Mouse (Mus musculus) midbrain, embryonic 11.5 days (tissue): ENCODE data around the gene Adgrf5. TPM values are rescaled to one million over a fixed set of nuclear protein-coding genes. Genes with fewer than 3 reads are reported as not detected.
A peak's percentile ranks its signal among the peaks of the same experiment; 100 is the strongest.

ENCODE experiments used
- ATAC-seq: fragments of 200-750 bp; cut with Nextera tagmentation; 2 replicates; pipeline ENCODE4 v1.8.0; 2017; ENCODE audit warnings: moderate TSS enrichment, moderate library complexity; ENCODE audit not compliant: low FRiP score
- DNase-seq: peaks from one replicate; pipeline ENCODE4 v3.0.0; 2015; ENCODE audit warnings: low spot score; ENCODE audit errors: missing footprints
- H3K27ac ChIP-seq: fragments of 300-500 bp; sonication (generic); 2 replicates; pipeline ENCODE4 v1.5.1; 2014; ENCODE audit warnings: low read depth, low read length
- H3K27me3 ChIP-seq: fragments of 300-500 bp; sonication (generic); 2 replicates; pipeline ENCODE4 v1.6.1; 2014; ENCODE audit warnings: mild to moderate bottlenecking, low read length, moderate library complexity, mixed read lengths; ENCODE audit not compliant: control insufficient read depth, insufficient read depth
- H3K36me3 ChIP-seq: fragments of 300-500 bp; sonication (generic); 2 replicates; pipeline ENCODE4 v1.6.1; 2014; ENCODE audit warnings: mild to moderate bottlenecking, low read length, moderate library complexity, mixed read lengths; ENCODE audit not compliant: control insufficient read depth, insufficient read depth
- H3K4me1 ChIP-seq: fragments of 300-500 bp; sonication (generic); 2 replicates; pipeline ENCODE4 v1.6.1; 2014; ENCODE audit warnings: low read length; ENCODE audit not compliant: control insufficient read depth, insufficient read depth
- H3K4me2 ChIP-seq: fragments of 300-500 bp; sonication (generic); 2 replicates; pipeline ENCODE4 v1.6.1; 2014; ENCODE audit warnings: mild to moderate bottlenecking, moderate library complexity
- H3K4me3 ChIP-seq: fragments of 300-500 bp; sonication (generic); 2 replicates; pipeline ENCODE4 v1.5.1; 2014; ENCODE audit warnings: low read depth, low read length
- H3K9ac ChIP-seq: fragments of 300-500 bp; sonication (generic); 2 replicates; pipeline ENCODE4 v1.6.1; 2014; ENCODE audit warnings: low read length
- H3K9me3 ChIP-seq: fragments of 300-500 bp; sonication (generic); 2 replicates; pipeline ENCODE4 v1.6.1; 2016; ENCODE audit warnings: low read length; ENCODE audit not compliant: control insufficient read depth
- WGBS: fragments of 180-500 bp; shearing (Covaris S2); extraction: QIAGEN DNeasy Blood & Tissue Kit; methylation state at CpG from one replicate; pipeline ENCODE4 v1.1.7; 2014; 5-methylcytosine and 5-hydroxymethylcytosine counted together
- polyA plus RNA-seq: library from polyadenylated mRNA; unstranded; fragments of >200 nt; fragmentation: Nextera tagmentation; extraction: Ambion mirVana; gene quantifications from 2 replicates; pipeline ENCODE4 v1.2.1, GENCODE M21; 2014

Adgrf5 gene
- 6.8 and 7.9 TPM in 2 replicates for polyA plus RNA-seq

- H3K9me3 ChIP-seq = no peaks in the 10 kb centered on the region
- H3K36me3 ChIP-seq = no peaks in the 10 kb centered on the region
- no peak within 1 kb of the TSS for H3K4me3 ChIP-seq
- H3K27ac ChIP-seq = no peak within 1 kb of the TSS
- no peaks in the 10 kb centered on the region for H3K27me3 ChIP-seq
- H3K4me1 ChIP-seq = no peaks in the 10 kb centered on the region; the same call in 1 of the 2 replicates
- H3K4me2 ChIP-seq = no peak within 1 kb of the TSS
- DNase-seq = peak; percentile 49
- WGBS = 66% methylated on average over 16 of the region's 16 CpGs
- H3K9ac ChIP-seq = no peak within 1 kb of the TSS
- ATAC-seq = no peak
These were observed at the start of gene Adgrf5 for GRCm38 (mm10) chr17:43359826-43360619. TSS of gene Adgrf5 (plus strand) at chr17:43360451.

GRCm38 (mm10) chr17:43325986-43326671 is 34.1 kb upstream of the Adgrf5 start:
- DNase-seq (no peak), ATAC-seq (peak; percentile 58; the same call in 1 of the 2 replicates)
- no peak overlapping the region for H3K27ac ChIP-seq
- H3K4me2 ChIP-seq = peak overlapping the region; percentile 49
- H3K9ac ChIP-seq = peak overlapping the region; percentile 2; the same call in 1 of the 2 replicates
- H3K27me3 ChIP-seq = no peaks in the 10 kb centered on the region
- no peak overlapping the region for H3K4me3 ChIP-seq
- WGBS = 53% methylated on average over 7 of the region's 7 CpGs
- H3K4me1 ChIP-seq = peaks cover 3% of the 10 kb centered on the region; the same call in 1 of the 2 replicates
- H3K9me3 ChIP-seq = no peaks in the 10 kb centered on the region
- no peaks in the 10 kb centered on the region for H3K36me3 ChIP-seq

- peak overlapping the region; percentile 63; the same call in 1 of the 2 replicates for H3K9ac ChIP-seq
- peaks cover 3% of the 10 kb centered on the region; the same call in 1 of the 2 replicates for H3K4me1 ChIP-seq
- H3K4me3 ChIP-seq = peak overlapping the region; percentile 26
- DNase-seq (peak; percentile 96), ATAC-seq (peak; percentile 93)
- peak overlapping the region; percentile 49 for H3K4me2 ChIP-seq
- H3K27me3 ChIP-seq = no peaks in the 10 kb centered on the region
- H3K36me3 ChIP-seq = no peaks in the 10 kb centered on the region
- H3K9me3 ChIP-seq = no peaks in the 10 kb centered on the region
- 5% methylated on average over 29 of the region's 29 CpGs for WGBS
- peak overlapping the region; percentile 41; the same call in 1 of the 2 replicates for H3K27ac ChIP-seq
These were observed 33.2 kb upstream of the Adgrf5 start for GRCm38 (mm10) chr17:43326726-43327700.

GRCm38 (mm10) chr17:43327810-43328209 is 32.4 kb upstream of the Adgrf5 start:
- Histone ChIP-seq H3K4me1 (peaks cover 3% of the 10 kb centered on the region; the same call in 1 of the 2 replicates), H3K27me3 (no peaks in the 10 kb centered on the region), H3K4me3 (no peak overlapping the region), H3K9me3 (no peaks in the 10 kb centered on the region), H3K36me3 (no peaks in the 10 kb centered on the region), H3K9ac (no peak overlapping the region), H3K4me2 (no peak overlapping the region), H3K27ac (no peak overlapping the region)
- WGBS = 71% methylated on average over 6 of the region's 6 CpGs
- no peak for ATAC-seq
- DNase-seq = no peak

- ATAC-seq (no peak), DNase-seq (no peak)
- Histone ChIP-seq H3K27me3 (no peaks in the 10 kb centered on the region), H3K4me1 (peaks cover 3% of the 10 kb centered on the region; the same call in 1 of the 2 replicates), H3K27ac (no peak overlapping the region), H3K36me3 (no peaks in the 10 kb centered on the region), H3K9me3 (no peaks in the 10 kb centered on the region), H3K4me3 (no peak overlapping the region), H3K4me2 (no peak overlapping the region), H3K9ac (no peak overlapping the region)
- WGBS = 87% methylated on average over 4 of the region's 4 CpGs
These were observed 31.0 kb upstream of the Adgrf5 start for GRCm38 (mm10) chr17:43329216-43329615.

GRCm38 (mm10) chr17:43329761-43330183 is 30.5 kb upstream of the Adgrf5 start:
- no peaks in the 10 kb centered on the region for H3K36me3 ChIP-seq
- no peaks in the 10 kb centered on the region for H3K27me3 ChIP-seq
- H3K9ac ChIP-seq = no peak overlapping the region
- H3K4me1 ChIP-seq = peaks cover 3% of the 10 kb centered on the region; the same call in 1 of the 2 replicates
- H3K9me3 ChIP-seq = no peaks in the 10 kb centered on the region
- no peak overlapping the region for H3K4me3 ChIP-seq
- no peak overlapping the region for H3K4me2 ChIP-seq
- H3K27ac ChIP-seq = no peak overlapping the region
- no peak for ATAC-seq
- no peak for DNase-seq
- WGBS = 86% methylated on average over 7 of the region's 7 CpGs

- ATAC-seq = no peak
- Histone ChIP-seq H3K27me3 (no peaks in the 10 kb centered on the region), H3K4me3 (no peak overlapping the region), H3K9ac (no peak overlapping the region), H3K9me3 (no peaks in the 10 kb centered on the region), H3K4me2 (no peak overlapping the region), H3K4me1 (no peaks in the 10 kb centered on the region), H3K27ac (no peak overlapping the region), H3K36me3 (no peaks in the 10 kb centered on the region)
- no peak for DNase-seq
- 55% methylated on average over 5 of the region's 5 CpGs for WGBS
These were observed 27.6 kb upstream of the Adgrf5 start for GRCm38 (mm10) chr17:43332686-43333085.

GRCm38 (mm10) chr17:43334074-43334473 is 26.2 kb upstream of the Adgrf5 start:
- Histone ChIP-seq H3K9me3 (no peaks in the 10 kb centered on the region), H3K27ac (no peak overlapping the region), H3K4me2 (no peak overlapping the region), H3K9ac (no peak overlapping the region), H3K36me3 (no peaks in the 10 kb centered on the region), H3K27me3 (no peaks in the 10 kb centered on the region), H3K4me3 (no peak overlapping the region), H3K4me1 (no peaks in the 10 kb centered on the region)
- WGBS = 84% methylated on average over 9 of the region's 9 CpGs
- ATAC-seq (no peak), DNase-seq (no peak)
